Mouse (Mus musculus): Measurements from ENCODE around the gene Xaf1. TPM values are rescaled to one million over a fixed set of nuclear protein-coding genes. Genes with fewer than 3 reads are reported as not detected.

The Xaf1 gene
- polyA plus RNA-seq, 1 experiment from 2014 or later, result 1.9 TPM

Other genes starting within 250 kb of the Xaf1 start
- 0.24 and 0.33 TPM in 2 replicates for gene Pitpnm3, start 165.9 kb upstream of the Xaf1 start, polyA plus RNA-seq (2016; fragmentation: Nextera tagmentation; extraction: Ambion mirVana)
- 0.95 and 0.99 TPM in 2 replicates for gene Gm43951, start 94.8 kb upstream of the Xaf1 start, polyA plus RNA-seq (2016; fragmentation: Nextera tagmentation; extraction: Ambion mirVana)
- 16.7 and 23.2 TPM in 2 replicates for gene 4933427D14Rik, start 94.2 kb upstream of the Xaf1 start, polyA plus RNA-seq (2016; fragmentation: Nextera tagmentation; extraction: Ambion mirVana)
- gene Txndc17, start 94.1 kb upstream of the Xaf1 start, polyA plus RNA-seq (2016; fragmentation: Nextera tagmentation; extraction: Ambion mirVana), result 194 and 202 TPM in 2 replicates
- 47.0 and 48.8 TPM in 2 replicates for gene Med31, start 86.0 kb upstream of the Xaf1 start, polyA plus RNA-seq (2016; fragmentation: Nextera tagmentation; extraction: Ambion mirVana)
- gene Slc13a5, start 34.4 kb upstream of the Xaf1 start, polyA plus RNA-seq (2016; fragmentation: Nextera tagmentation; extraction: Ambion mirVana), result 0.14 and 0.31 TPM in 2 replicates
- gene Fbxo39, start 12.8 kb downstream of the Xaf1 start, polyA plus RNA-seq (2016; fragmentation: Nextera tagmentation; extraction: Ambion mirVana), result not detected in 2 replicates
- 5.1 and 6.4 TPM in 2 replicates for gene Tekt1, start 60.8 kb downstream of the Xaf1 start, polyA plus RNA-seq (2016; fragmentation: Nextera tagmentation; extraction: Ambion mirVana)
- 22.6 and 23.4 TPM in 2 replicates for gene Smtnl2, start 110.1 kb downstream of the Xaf1 start, polyA plus RNA-seq (2016; fragmentation: Nextera tagmentation; extraction: Ambion mirVana)
- 0.09 and 0.32 TPM in 2 replicates for gene Ggt6, start 133.9 kb downstream of the Xaf1 start, polyA plus RNA-seq (2016; fragmentation: Nextera tagmentation; extraction: Ambion mirVana)
- 148 and 172 TPM in 2 replicates for gene Mybbp1a, start 139.7 kb downstream of the Xaf1 start, polyA plus RNA-seq (2016; fragmentation: Nextera tagmentation; extraction: Ambion mirVana)
- 3.9 and 4.3 TPM in 2 replicates for gene Spns2, start 188.3 kb downstream of the Xaf1 start, polyA plus RNA-seq (2016; fragmentation: Nextera tagmentation; extraction: Ambion mirVana)
- not detected in 2 replicates for gene Spns3, start 248.9 kb downstream of the Xaf1 start, polyA plus RNA-seq (2016; fragmentation: Nextera tagmentation; extraction: Ambion mirVana)

All from embryonic facial prominence, embryonic 12.5 days (tissue).